Mouse (Mus musculus): ENCODE data around the gene Slco1c1.
"Not testable (repeated sequence)": the region's sequence is repeated elsewhere in the genome, so short reads cannot be mapped to it uniquely, and the experiment has no call there.

Slco1c1 gene

GRCm38 (mm10) chr6:141590002-141590401, 65.8 kb downstream of the Slco1c1 start:
- no peak for DNase-seq (ENCODE audit: low read depth, low spot score)

DNA sequence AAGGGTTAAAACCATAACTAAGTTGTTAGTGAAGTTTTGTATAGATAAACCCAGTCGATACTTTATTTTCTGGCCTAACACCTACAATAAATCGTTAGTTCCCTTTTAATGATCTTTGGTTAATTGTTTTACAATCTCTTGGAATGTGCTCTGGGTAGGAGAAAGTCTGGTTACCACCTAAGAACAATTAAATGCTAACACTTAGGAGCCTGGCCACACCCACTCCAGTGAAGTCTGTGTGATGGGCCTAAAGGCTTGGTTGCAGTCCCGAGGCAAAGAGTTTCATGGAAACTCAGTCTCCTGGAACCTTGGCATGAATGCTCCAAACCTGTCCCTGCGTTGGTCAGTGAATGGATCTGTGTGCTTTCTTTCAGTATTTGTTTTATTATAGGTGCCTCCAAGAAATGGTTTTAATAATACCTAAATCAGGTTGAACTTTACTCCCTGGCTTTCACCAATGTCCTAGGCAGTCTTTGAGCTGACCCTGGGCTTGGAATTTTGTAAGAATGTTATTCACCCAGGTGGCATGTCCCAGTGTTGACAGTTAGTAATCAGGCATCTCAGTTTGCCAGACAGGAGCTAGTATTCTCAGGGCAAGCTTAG, 66.5 kb downstream of the Slco1c1 start:
- DNase-seq (ENCODE audit: low read depth, low spot score), result not testable (repeated sequence)

DNA sequence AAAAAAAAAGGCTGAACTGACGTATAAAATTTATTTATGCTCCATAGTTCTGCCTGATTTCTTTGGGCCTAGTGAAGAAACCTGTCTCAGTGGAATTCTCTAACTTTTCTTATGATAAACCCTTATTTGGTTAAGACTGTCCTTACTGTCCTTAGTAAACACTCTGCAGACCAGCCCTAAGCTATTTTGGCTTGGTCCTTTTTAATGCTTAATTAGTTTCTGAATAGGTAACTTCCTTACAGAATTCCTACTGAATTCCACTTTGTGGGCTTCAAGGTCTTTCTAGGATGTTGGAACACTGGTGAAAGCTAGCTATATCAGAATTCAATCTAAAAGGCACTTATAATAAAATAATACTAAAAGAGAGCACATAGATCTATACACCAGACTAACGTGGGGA, 71.9 kb downstream of the Slco1c1 start:
- no peak for DNase-seq (ENCODE audit: low read depth, low spot score)

DNA sequence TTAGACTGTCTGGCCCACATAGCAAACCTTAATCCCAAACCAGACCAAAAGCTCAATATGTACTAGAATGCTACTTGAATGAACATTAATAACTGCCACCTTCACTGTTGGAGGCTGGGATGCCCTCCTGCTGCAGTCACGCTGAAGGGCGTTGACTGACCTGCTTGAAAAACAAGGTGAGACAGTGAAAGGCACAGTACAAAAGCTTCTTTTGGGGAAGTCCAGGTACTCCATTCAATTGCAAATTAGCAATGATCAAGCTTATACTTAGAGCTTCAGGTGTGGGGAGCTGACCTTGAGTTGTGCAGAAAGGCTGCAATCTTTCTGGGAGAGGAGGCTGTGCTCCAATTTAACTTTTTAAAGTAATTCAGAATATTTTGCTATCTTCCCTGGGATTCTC, 72.9 kb downstream of the Slco1c1 start:
- DNase-seq (ENCODE audit: low read depth, low spot score), result no peak

GRCm38 (mm10) chr6:141600940-141601339, 76.8 kb downstream of the Slco1c1 start:
- DNase-seq (ENCODE audit: low read depth, low spot score), result no peak

DNA sequence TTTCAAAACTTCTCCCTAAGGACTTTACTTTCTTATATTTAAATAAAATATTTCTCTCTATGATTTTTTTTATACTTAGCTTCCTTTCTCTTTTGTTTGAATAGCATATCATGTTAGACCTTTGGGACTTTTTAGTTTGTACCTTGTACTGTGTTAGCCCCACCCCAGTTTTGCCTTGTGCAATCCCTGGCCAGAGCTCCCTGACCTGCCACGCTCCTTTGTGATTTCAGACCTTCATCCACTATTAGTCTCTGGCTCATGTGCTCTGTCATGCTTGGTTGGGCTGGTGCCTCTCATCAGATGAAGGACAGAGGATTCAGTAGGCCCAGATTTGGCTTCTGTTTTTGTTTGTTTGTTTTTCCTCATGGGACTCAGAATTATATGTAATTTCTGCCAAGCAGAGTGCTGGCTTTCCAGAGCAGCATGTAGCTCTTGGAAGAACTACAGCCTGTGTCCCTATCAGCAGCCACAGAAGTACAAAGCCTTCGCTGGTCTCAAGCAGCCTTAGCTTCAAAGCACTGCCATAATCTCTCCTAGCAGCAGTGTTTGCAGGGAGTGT, 86.6 kb downstream of the Slco1c1 start:
- DNase-seq (ENCODE audit: low read depth, low spot score), result no peak

DNA sequence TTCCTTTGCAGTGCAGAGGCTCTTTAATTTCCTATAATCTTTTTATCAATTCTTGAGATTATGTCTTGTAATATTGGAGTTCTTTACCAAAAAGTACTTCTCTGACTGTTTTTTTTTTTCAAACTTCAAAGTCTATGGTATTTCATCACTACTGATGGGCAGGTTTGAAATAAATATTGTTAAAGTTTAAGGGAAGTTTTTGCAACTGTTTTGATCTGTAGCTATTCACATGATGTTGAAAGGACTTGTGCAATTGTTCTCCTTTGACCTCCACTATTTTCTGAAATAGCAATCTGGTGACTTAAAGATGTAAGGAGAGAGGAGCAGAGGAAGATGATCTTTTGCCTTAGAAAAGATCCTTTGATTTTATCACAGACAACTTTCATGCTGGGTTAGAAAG, 89.8 kb downstream of the Slco1c1 start:
- DNase-seq (ENCODE audit: low read depth, low spot score), result no peak

- no peak for DNase-seq (ENCODE audit: low read depth, low spot score)
Measured at GRCm38 (mm10) chr6:141615348-141615747, 91.2 kb downstream of the Slco1c1 start.
